Comparison of ENCODE assay signal across 9 mouse cellular contexts in genomic region chr17:3020406-3020805, GRCm38 (mm10).
DNase-seq lines count a peak whose midpoint lies in the region; ATAC-seq lines count a peak whose summit lies in the region.
"Had no signal": no experiment of that assay in that cellular context is flagged by ENCODE, and none has a peak within 500 bp of the region (broad histone marks: within the 10 kb centered on the region; RNA-seq: fewer than 3 reads in every experiment).

No protein-coding gene starts in this region.

- peak; percentile 26 for DNase-seq in forebrain, embryonic 11.5 days (ENCODE audit: low spot score)
- no peak for DNase-seq in forebrain, embryonic 10.5 days (ENCODE audit: extremely low spot score, low spot score)
- DNase-seq in lung, postnatal 10 days = no peak
- no peak for DNase-seq in liver, embryonic 11.5 days (ENCODE audit: low spot score)
- no peak for DNase-seq in gastrocnemius, postnatal 4 days (ENCODE audit: low spot score in 2 of 2)
- DNase-seq in thymus, postnatal 0 days (ENCODE audit: low spot score) = no peak
- DNase-seq: cerebellum, adult 9-10 months had no signal

- H3K9me3 ChIP-seq in forebrain, embryonic 11.5 days (ENCODE audit: control insufficient read depth, low read length) = peaks cover 23% of the 10 kb centered on the region
- H3K9me3 ChIP-seq in forebrain, embryonic 10.5 days = peaks cover 95% of the 10 kb centered on the region
- peaks cover 11% of the 10 kb centered on the region for H3K9me3 ChIP-seq in lung, embryonic 16.5 days (ENCODE audit: control insufficient read depth, low read length)
- H3K9me3 ChIP-seq in liver, embryonic 11.5 days (ENCODE audit: control insufficient read depth, low read length) = peaks cover 62% of the 10 kb centered on the region
- peaks cover 47% of the 10 kb centered on the region for H3K9me3 ChIP-seq in neural tube, embryonic 13.5 days

- H3K4me3 ChIP-seq in forebrain, embryonic 11.5 days (ENCODE audit: low read depth, low read length) = no peak overlapping the region
- H3K4me3 ChIP-seq in forebrain, embryonic 10.5 days = no peak overlapping the region
- H3K4me3 ChIP-seq in lung, embryonic 16.5 days (ENCODE audit: low read length) = no peak overlapping the region
- H3K4me3 ChIP-seq in liver, embryonic 11.5 days (ENCODE audit: low read depth, low read length) = no peak overlapping the region
- H3K4me3 ChIP-seq in neural tube, embryonic 13.5 days = no peak overlapping the region

- 91% methylated on average over 1 of the region's 1 CpGs for WGBS in forebrain, embryonic 11.5 days
- 100% methylated on average over 1 of the region's 1 CpGs for WGBS in forebrain, embryonic 10.5 days
- 88% methylated on average over 1 of the region's 1 CpGs for WGBS in lung, embryonic 16.5 days
- WGBS in liver, embryonic 11.5 days = 77% methylated on average over 1 of the region's 1 CpGs
- WGBS in neural tube, embryonic 13.5 days = 81% methylated on average over 1 of the region's 1 CpGs

- no peaks in the 10 kb centered on the region for H3K4me1 ChIP-seq in forebrain, embryonic 11.5 days (replicated peaks; ENCODE audit: control insufficient read depth, insufficient read depth, low read length)
- no peaks in the 10 kb centered on the region for H3K4me1 ChIP-seq in forebrain, embryonic 10.5 days
- H3K4me1 ChIP-seq in lung, embryonic 16.5 days (replicated peaks; ENCODE audit: control insufficient read depth, insufficient read depth, low read length) = no peaks in the 10 kb centered on the region
- no peaks in the 10 kb centered on the region for H3K4me1 ChIP-seq in liver, embryonic 11.5 days (replicated peaks; ENCODE audit: control insufficient read depth, insufficient read depth, low read length)
- H3K4me1 ChIP-seq in neural tube, embryonic 13.5 days (replicated peaks) = no peaks in the 10 kb centered on the region

- H3K36me3 ChIP-seq in forebrain, embryonic 11.5 days (ENCODE audit: control insufficient read depth, insufficient read depth, low read length) = no peaks in the 10 kb centered on the region
- H3K36me3 ChIP-seq in forebrain, embryonic 10.5 days (replicated peaks) = no peaks in the 10 kb centered on the region
- H3K36me3 ChIP-seq in lung, embryonic 16.5 days (ENCODE audit: control insufficient read depth, insufficient read depth, low read length) = no peaks in the 10 kb centered on the region
- no peaks in the 10 kb centered on the region for H3K36me3 ChIP-seq in liver, embryonic 11.5 days (ENCODE audit: control insufficient read depth, insufficient read depth, low read length)
- H3K36me3 ChIP-seq in neural tube, embryonic 13.5 days = no peaks in the 10 kb centered on the region

- H3K27ac ChIP-seq in forebrain, embryonic 11.5 days (ENCODE audit: low read depth, low read length) = no peak overlapping the region
- no peak overlapping the region for H3K27ac ChIP-seq in forebrain, embryonic 10.5 days
- H3K27ac ChIP-seq in lung, embryonic 16.5 days (ENCODE audit: low read length) = no peak overlapping the region
- no peak overlapping the region for H3K27ac ChIP-seq in liver, embryonic 11.5 days (ENCODE audit: low read depth, low read length)
- no peak overlapping the region for H3K27ac ChIP-seq in neural tube, embryonic 13.5 days (replicated peaks)

- H3K4me2 ChIP-seq in forebrain, embryonic 11.5 days (ENCODE audit: low read depth, low read length, severe bottlenecking) = no peak overlapping the region
- no peak overlapping the region for H3K4me2 ChIP-seq in lung, embryonic 16.5 days (ENCODE audit: low read depth, low read length)
- no peak overlapping the region for H3K4me2 ChIP-seq in liver, embryonic 11.5 days
- no peak overlapping the region for H3K4me2 ChIP-seq in neural tube, embryonic 13.5 days

- H3K9ac ChIP-seq in forebrain, embryonic 11.5 days (ENCODE audit: low read length) = no peak overlapping the region
- no peak overlapping the region for H3K9ac ChIP-seq in lung, embryonic 16.5 days (ENCODE audit: low read length)
- no peak overlapping the region for H3K9ac ChIP-seq in liver, embryonic 11.5 days (ENCODE audit: low read depth, low read length)
- H3K9ac ChIP-seq in neural tube, embryonic 13.5 days = no peak overlapping the region

- no peaks in the 10 kb centered on the region for H3K27me3 ChIP-seq in forebrain, embryonic 11.5 days (ENCODE audit: control insufficient read depth, insufficient read depth, low read length)
- no peaks in the 10 kb centered on the region for H3K27me3 ChIP-seq in forebrain, embryonic 10.5 days (ENCODE audit: poor library complexity, severe bottlenecking)
- no peaks in the 10 kb centered on the region for H3K27me3 ChIP-seq in lung, embryonic 16.5 days (ENCODE audit: control insufficient read depth, insufficient read depth, low read depth, low read length)
- H3K27me3 ChIP-seq in liver, embryonic 11.5 days (replicated peaks; ENCODE audit: control insufficient read depth, insufficient read depth, low read length) = no peaks in the 10 kb centered on the region
- no peaks in the 10 kb centered on the region for H3K27me3 ChIP-seq in neural tube, embryonic 13.5 days

- peak; percentile 67 for ATAC-seq in forebrain, embryonic 11.5 days (replicated peaks; ENCODE audit: low FRiP score)
- peak; percentile 47; the same call in 1 of the 2 replicates for ATAC-seq in lung, embryonic 16.5 days (ENCODE audit: low read depth)
- peak; percentile 53; the same call in 1 of the 2 replicates for ATAC-seq in liver, embryonic 11.5 days (replicated peaks; ENCODE audit: low FRiP score)
- ATAC-seq in neural tube, embryonic 13.5 days (ENCODE audit: low read depth) = 0 out of 2 replicates have a peak, but pooled peaks have one; percentile 60
